Mouse (Mus musculus) CH12.LX (cell line): ENCODE data around the gene 1700021F05Rik. TPM values are rescaled to one million over a fixed set of nuclear protein-coding genes. Genes with fewer than 3 reads are reported as not detected.

Experiments used
- DNase-seq: peaks from one replicate; pipeline ENCODE4 v3.0.0-alpha.2; 2013; ENCODE audit errors: extremely low read depth
- H3K27ac ChIP-seq: 2 replicates; pipeline ENCODE4 v1.5.1; 2012; ENCODE audit warnings: low read depth, mild to moderate bottlenecking, control low read depth, moderate library complexity; ENCODE audit not compliant: insufficient read depth
- H3K27me3 ChIP-seq: replicated peaks from 2 replicates; pipeline ENCODE3; 2012; ENCODE audit warnings: inconsistent platforms
- H3K36me3 ChIP-seq, 2 experiments: replicated peaks in 1 of 2; 2 replicates each; pipeline versions ENCODE3 to v1.6.1; 2012; ENCODE audit warnings: inconsistent platforms in 1 of 2, low read length in 1 of 2, mild to moderate bottlenecking in 1 of 2, mixed read lengths in 1 of 2, moderate library complexity in 1 of 2; ENCODE audit not compliant: control insufficient read depth in 1 of 2, insufficient read depth in 1 of 2
- H3K4me1 ChIP-seq, 2 experiments: 2 replicates each; pipeline ENCODE4 v1.6.1; 2012; ENCODE audit warnings: inconsistent platforms in 1 of 2, moderate library complexity in 1 of 2; ENCODE audit not compliant: insufficient read depth in 2 of 2, control insufficient read depth in 1 of 2
- H3K4me2 ChIP-seq: 2 replicates; pipeline ENCODE4 v1.6.1; 2012; ENCODE audit warnings: low read depth, mild to moderate bottlenecking, control low read depth; ENCODE audit not compliant: poor library complexity, insufficient read depth, severe bottlenecking
- H3K4me3 ChIP-seq, 3 experiments: fragments of 150-350 bp in 1 of 3; sonication (generic) in 1 of 3; replicated peaks in 1 of 3; 2 replicates each; pipeline versions ENCODE3 to v1.5.1; 2011 to 2012; ENCODE audit warnings: low read depth in 2 of 3, low read length in 2 of 3, mild to moderate bottlenecking in 2 of 3, moderate library complexity in 2 of 3, control low read depth in 1 of 3, improper control_type of control experiment in 1 of 3, inconsistent platforms in 1 of 3, mixed read lengths in 1 of 3; ENCODE audit not compliant: poor library complexity in 1 of 3
- H3K79me2 ChIP-seq: replicated peaks from 2 replicates; pipeline ENCODE4 v1.6.1; 2012; ENCODE audit warnings: mild to moderate bottlenecking, moderate library complexity; ENCODE audit not compliant: control insufficient read depth, poor library complexity, insufficient read depth, severe bottlenecking; ENCODE audit errors: extremely low read depth
- H3K9ac ChIP-seq: 2 replicates; pipeline ENCODE4 v1.6.1; 2012; ENCODE audit warnings: low read depth, mild to moderate bottlenecking, control low read depth, moderate library complexity; ENCODE audit not compliant: insufficient read depth
- H3K9me3 ChIP-seq: replicated peaks from 2 replicates; pipeline ENCODE3; 2012; ENCODE audit warnings: low read length, inconsistent platforms, mixed read lengths
- CTCF ChIP-seq, 2 experiments: IDR thresholded peaks in 1 of 2; conservative IDR thresholded peaks in 1 of 2; 2 replicates each; pipeline ENCODE4 v1.5.1; 2011 to 2012; ENCODE audit warnings: low read depth in 2 of 2, low read length in 2 of 2, improper control_type of control experiment in 1 of 2, inconsistent platforms in 1 of 2, mild to moderate bottlenecking in 1 of 2, moderate library complexity in 1 of 2
- E2F4 ChIP-seq: IDR thresholded peaks from 2 replicates; pipeline ENCODE4 v1.6.1; 2011; ENCODE audit warnings: low read depth, low read length, improper control_type of control experiment; ENCODE audit not compliant: insufficient replicate concordance
- EP300 ChIP-seq: IDR thresholded peaks from 2 replicates; pipeline ENCODE4 v1.6.1; 2011; ENCODE audit warnings: low read length, improper control_type of control experiment
- HCFC1 ChIP-seq: IDR thresholded peaks from 2 replicates; pipeline ENCODE4 v1.6.1; 2012; ENCODE audit warnings: low read depth, mild to moderate bottlenecking, inconsistent platforms, low read length, improper control_type of control experiment
- IRF4 ChIP-seq: IDR thresholded peaks from 2 replicates; pipeline ENCODE4 v1.6.1; 2014; ENCODE audit warnings: low read depth, mild to moderate bottlenecking, inconsistent platforms, low read length, improper control_type of control experiment
- JUN ChIP-seq: IDR thresholded peaks from 2 replicates; pipeline ENCODE4 v1.6.1; 2011; ENCODE audit warnings: low read depth, mild to moderate bottlenecking, low read length, improper control_type of control experiment, moderate library complexity; ENCODE audit not compliant: insufficient read depth
- JUND ChIP-seq: conservative IDR thresholded peaks from 2 replicates; pipeline ENCODE4 v1.6.1; 2011; ENCODE audit warnings: low read depth, low read length, improper control_type of control experiment
- KAT2A ChIP-seq: IDR thresholded peaks from 2 replicates; pipeline ENCODE4 v1.6.1; 2012; ENCODE audit warnings: low read length, improper control_type of control experiment, inconsistent platforms; ENCODE audit not compliant: insufficient replicate concordance
- MAFK ChIP-seq: IDR thresholded peaks from 2 replicates; pipeline ENCODE4 v1.6.1; 2011; ENCODE audit warnings: low read length, improper control_type of control experiment; ENCODE audit not compliant: insufficient replicate concordance
- MAX ChIP-seq: IDR thresholded peaks from 2 replicates; pipeline ENCODE4 v1.6.1; 2011; ENCODE audit warnings: low read length, improper control_type of control experiment
- MYC ChIP-seq: IDR thresholded peaks from 2 replicates; pipeline ENCODE4 v1.6.1; 2011; ENCODE audit warnings: low read depth, mild to moderate bottlenecking, improper control_type of control experiment, low read length
- PAX5 ChIP-seq: IDR thresholded peaks from 2 replicates; pipeline ENCODE4 v1.6.1; 2012; ENCODE audit warnings: low read length, inconsistent platforms, mixed read lengths
- POLR2AphosphoS2 ChIP-seq: IDR thresholded peaks from 2 replicates; pipeline ENCODE4 v1.6.1; 2011; ENCODE audit warnings: low read depth, low read length, improper control_type of control experiment
- RAD21 ChIP-seq: IDR thresholded peaks from 2 replicates; pipeline ENCODE4 v1.6.1; 2011; ENCODE audit warnings: low read depth, mild to moderate bottlenecking, low read length, improper control_type of control experiment, moderate library complexity
- RCOR1 ChIP-seq: conservative IDR thresholded peaks from 2 replicates; pipeline ENCODE4 v1.6.1; 2012; ENCODE audit warnings: low read depth, mild to moderate bottlenecking, inconsistent platforms, low read length, improper control_type of control experiment
- SIN3A ChIP-seq: IDR thresholded peaks from 2 replicates; pipeline ENCODE4 v1.6.1; 2012; ENCODE audit warnings: low read length, improper control_type of control experiment, inconsistent platforms
- SMC3 ChIP-seq: IDR thresholded peaks from 2 replicates; pipeline ENCODE4 v1.6.1; 2011; ENCODE audit warnings: low read depth, low read length, improper control_type of control experiment
- TBP ChIP-seq: conservative IDR thresholded peaks from 2 replicates; pipeline ENCODE4 v1.6.1; 2011; ENCODE audit warnings: low read depth, low read length, improper control_type of control experiment
- TCF12 ChIP-seq: IDR thresholded peaks from 2 replicates; pipeline ENCODE4 v1.6.1; 2014; ENCODE audit warnings: low read depth, mild to moderate bottlenecking, inconsistent platforms, low read length, improper control_type of control experiment
- ZKSCAN1 ChIP-seq: IDR thresholded peaks from 2 replicates; pipeline ENCODE4 v1.6.1; 2012; ENCODE audit warnings: low read depth, inconsistent platforms, low read length, improper control_type of control experiment, borderline replicate concordance
- dilution Hi-C: fragments of 300-500 bp; cut with MboI; formaldehyde crosslinking; loops from 2 replicates; pipeline ENCODE4 v1.14.3; 2020; ENCODE audit warnings: low sequenced_read_pairs; ENCODE audit not compliant: extremely low pct_unique_long_range_greater_than_20kb, extremely low pct_ligation_motif_present
- in situ Hi-C: fragments of 300-500 bp; cut with MboI; formaldehyde crosslinking; loops from 3 replicates; pipeline ENCODE4 v1.14.3; 2019; ENCODE audit warnings: low sequenced_read_pairs, low pct_ligation_motif_present, low pct_unique_long_range_greater_than_20kb, mixed read lengths
- polyA plus RNA-seq: library from polyadenylated mRNA; unstranded; fragments of >175 nt; gene quantifications from 2 replicates; pipeline ENCODE4 v1.2.1, GENCODE M21; 2012; ENCODE audit warnings: low read depth; ENCODE audit not compliant: insufficient read length
- total RNA-seq, 2 experiments: library from RNA; depleted of rRNA; stranded (reverse); fragments of 300-350 nt in 1 of 2; fragments of >200 nt in 1 of 2; gene quantifications; 2 replicates each; pipeline ENCODE4 v1.2.3; 2012 to 2014

1700021F05Rik gene
- total and polyA plus RNA-seq, 3 experiments = 33.0 to 70.3 (median 53.0) TPM

DNA sequence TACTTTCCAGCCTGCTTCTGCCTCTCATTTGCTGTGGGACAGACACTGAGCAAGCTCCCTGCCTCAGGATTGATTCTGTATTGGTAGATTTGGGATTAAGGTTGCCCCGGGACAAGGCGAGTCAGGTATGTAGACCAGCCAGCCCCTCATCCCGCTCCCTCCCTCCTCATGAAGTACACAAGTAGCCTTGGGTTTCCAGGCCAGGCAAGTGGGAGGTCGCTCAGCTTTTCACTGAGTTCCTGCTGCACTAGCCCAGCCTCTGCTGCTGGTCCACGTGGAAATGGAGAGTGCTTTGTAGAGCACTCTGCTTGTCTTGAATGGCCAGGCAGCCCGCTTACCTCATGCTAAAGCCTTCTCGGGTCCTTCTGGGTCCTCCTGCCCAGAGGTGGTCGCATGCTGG is 50.8 kb downstream of the 1700021F05Rik start:
- Histone ChIP-seq H3K4me2 (no peak overlapping the region), H3K9me3 (peaks cover under 1% of the 10 kb centered on the region), H3K79me2 (peaks cover 35% of the 10 kb centered on the region), H3K27me3 (no peaks in the 10 kb centered on the region), H3K4me3 (no peak overlapping the region), H3K27ac (no peak overlapping the region), H3K36me3 (peaks cover 4 to 32% of the 10 kb centered on the region in 2 experiments), H3K4me1 (peaks cover 26 to 66% of the 10 kb centered on the region in 2 experiments), H3K9ac (no peak overlapping the region)
- dilution Hi-C loops (no loop called here), in situ Hi-C loops (no loop called here)
- no peak for DNase-seq
- no peak for TF ChIP-seq KAT2A
- no peak for TF ChIP-seq HCFC1

GRCm38 (mm10) chr10:43489550-43489949 is 51.2 kb downstream of the 1700021F05Rik start:
- in situ Hi-C loops = no loop called here
- no peak for DNase-seq
- Histone ChIP-seq H3K4me1 (peaks cover 27 to 69% of the 10 kb centered on the region in 2 experiments), H3K79me2 (peaks cover 38% of the 10 kb centered on the region), H3K4me2 (no peak overlapping the region), H3K4me3 (no peak overlapping the region), H3K27me3 (no peaks in the 10 kb centered on the region), H3K9ac (no peak overlapping the region), H3K27ac (no peak overlapping the region), H3K9me3 (no peaks in the 10 kb centered on the region), H3K36me3 (peaks cover 3 to 27% of the 10 kb centered on the region in 2 experiments)
- dilution Hi-C loops = no loop called here
- TF ChIP-seq RCOR1 (no peak), E2F4 (no peak), JUN (no peak), IRF4 (no peak), RAD21 (no peak), ZKSCAN1 (no peak), EP300 (no peak)

DNA sequence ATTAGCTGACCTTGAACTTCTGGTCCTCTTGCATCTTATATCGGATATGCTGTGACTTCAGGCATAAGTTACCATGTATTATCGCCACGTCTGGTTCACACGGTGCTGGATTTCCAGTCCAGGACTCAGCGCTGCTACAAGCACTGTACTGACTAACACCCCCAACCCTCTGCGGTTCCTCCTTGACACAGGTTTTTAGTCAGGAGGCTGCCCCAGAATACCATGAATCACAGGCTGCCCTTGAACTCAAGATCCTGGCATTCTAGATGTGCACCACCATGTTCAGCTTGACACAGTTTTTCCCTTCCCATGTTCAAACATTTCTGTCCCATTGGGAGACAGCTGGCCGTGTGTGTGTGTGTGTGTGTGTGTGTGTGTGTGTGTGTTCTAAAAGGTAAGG is 51.7 kb downstream of the 1700021F05Rik start:
- no peak overlapping the region for H3K4me2 ChIP-seq
- TF ChIP-seq TCF12 = no peak
- no peak for TF ChIP-seq PAX5
- no peak for TF ChIP-seq TBP
- no peak for TF ChIP-seq JUND
- TF ChIP-seq SIN3A = no peak
- no peak for TF ChIP-seq ZKSCAN1
- TF ChIP-seq MAX = no peak
- TF ChIP-seq SMC3 = no peak
- TF ChIP-seq RAD21 = no peak
- no peak for TF ChIP-seq MYC
- no peak for TF ChIP-seq POLR2AphosphoS2
- TF ChIP-seq MAFK = no peak
- TF ChIP-seq CTCF (conservative IDR thresholded peaks at IDR 0.05 in 1 of 2, IDR thresholded peaks at IDR 0.05 in 1 of 2; ENCODE audit: low read depth in 2 of 2, low read length in 2 of 2) = no peak
- TF ChIP-seq EP300 = no peak
- H3K4me3 ChIP-seq = no peak overlapping the region
- H3K36me3 ChIP-seq = peaks cover 1 to 23% of the 10 kb centered on the region in 2 experiments
- dilution Hi-C loops = no loop called here
- H3K4me1 ChIP-seq = peaks cover 31 to 73% of the 10 kb centered on the region in 2 experiments
- in situ Hi-C loops = no loop called here
- no peak for DNase-seq
- no peaks in the 10 kb centered on the region for H3K27me3 ChIP-seq
- no peaks in the 10 kb centered on the region for H3K9me3 ChIP-seq
- peaks cover 42% of the 10 kb centered on the region for H3K79me2 ChIP-seq
- H3K9ac ChIP-seq = no peak overlapping the region
- no peak overlapping the region for H3K27ac ChIP-seq
